Mouse (Mus musculus): ENCODE measurements around the gene Phf24. TPM values are rescaled to one million over a fixed set of nuclear protein-coding genes. Genes with fewer than 3 reads are reported as not detected.

The Phf24 gene
- polyA plus RNA-seq, 1 experiment from 2014 or later, result 33.9 TPM

- no peak for ATAC-seq (ENCODE audit: low FRiP score, low TSS enrichment)
- no peak overlapping the region for H3K27ac ChIP-seq (replicated peaks; ENCODE audit: low read depth, low read length)
- WGBS, result 61% methylated on average over 7 of the region's 7 CpGs
Measured at GRCm38 (mm10) chr4:42941396-42941795, 24.9 kb downstream of the Phf24 start.

GRCm38 (mm10) chr4:42943341-42943740, 26.9 kb downstream of the Phf24 start:
- WGBS, result 66% methylated on average over 5 of the region's 5 CpGs
- Histone ChIP-seq H3K36me3 (ENCODE audit: control insufficient read depth, insufficient read depth, low read length) (peaks cover 12% of the 10 kb centered on the region), H3K4me3 (replicated peaks; ENCODE audit: low read depth, low read length) (no peak overlapping the region), H3K9ac (replicated peaks; ENCODE audit: low read length) (no peak overlapping the region), H3K9me3 (ENCODE audit: control insufficient read depth, low read length) (no peaks in the 10 kb centered on the region), H3K27ac (replicated peaks; ENCODE audit: low read depth, low read length) (no peak overlapping the region; the same call in 1 of the 2 replicates), H3K4me1 (ENCODE audit: control insufficient read depth, insufficient read depth, low read length) (peaks cover 24% of the 10 kb centered on the region), H3K4me2 (ENCODE audit: low read length) (no peak overlapping the region), H3K27me3 (ENCODE audit: control insufficient read depth, insufficient read depth, low read length) (no peaks in the 10 kb centered on the region)
- ATAC-seq (ENCODE audit: low FRiP score, low TSS enrichment), result no peak
- DNase-seq, result peak; percentile 51

More at GRCm38 (mm10) chr4:42941396-42941795, 24.9 kb downstream of the Phf24 start:
- H3K36me3 ChIP-seq (ENCODE audit: control insufficient read depth, insufficient read depth, low read length), result peaks cover 17% of the 10 kb centered on the region
- no peak overlapping the region for H3K9ac ChIP-seq (replicated peaks; ENCODE audit: low read length)
- H3K9me3 ChIP-seq (ENCODE audit: control insufficient read depth, low read length), result no peaks in the 10 kb centered on the region
- H3K27me3 ChIP-seq (ENCODE audit: control insufficient read depth, insufficient read depth, low read length), result no peaks in the 10 kb centered on the region
- DNase-seq, result no peak
- H3K4me1 ChIP-seq (ENCODE audit: control insufficient read depth, insufficient read depth, low read length), result peaks cover 4% of the 10 kb centered on the region
- H3K4me3 ChIP-seq (replicated peaks; ENCODE audit: low read depth, low read length), result no peak overlapping the region
- H3K4me2 ChIP-seq (ENCODE audit: low read length), result no peak overlapping the region

GRCm38 (mm10) chr4:42944185-42944584, 27.7 kb downstream of the Phf24 start:
- Histone ChIP-seq H3K27me3 (ENCODE audit: control insufficient read depth, insufficient read depth, low read length) (no peaks in the 10 kb centered on the region), H3K4me3 (replicated peaks; ENCODE audit: low read depth, low read length) (no peak overlapping the region), H3K9me3 (ENCODE audit: control insufficient read depth, low read length) (no peaks in the 10 kb centered on the region), H3K9ac (replicated peaks; ENCODE audit: low read length) (no peak overlapping the region), H3K4me1 (ENCODE audit: control insufficient read depth, insufficient read depth, low read length) (peaks cover 32% of the 10 kb centered on the region), H3K36me3 (ENCODE audit: control insufficient read depth, insufficient read depth, low read length) (peaks cover 10% of the 10 kb centered on the region; the same call in 1 of the 2 replicates), H3K27ac (replicated peaks; ENCODE audit: low read depth, low read length) (no peak overlapping the region), H3K4me2 (ENCODE audit: low read length) (no peak overlapping the region)
- DNase-seq (no peak), ATAC-seq (ENCODE audit: low FRiP score, low TSS enrichment) (no peak)
- 88% methylated on average over 9 of the region's 9 CpGs for WGBS

- 23% methylated on average over 6 of the region's 6 CpGs for WGBS
- H3K27me3 ChIP-seq (ENCODE audit: control insufficient read depth, insufficient read depth, low read length), result no peaks in the 10 kb centered on the region
- H3K4me3 ChIP-seq (replicated peaks; ENCODE audit: low read depth, low read length), result no peak overlapping the region
- peaks cover 34% of the 10 kb centered on the region for H3K4me1 ChIP-seq (ENCODE audit: control insufficient read depth, insufficient read depth, low read length)
- H3K9ac ChIP-seq (replicated peaks; ENCODE audit: low read length), result no peak overlapping the region
- H3K36me3 ChIP-seq (ENCODE audit: control insufficient read depth, insufficient read depth, low read length), result 0 out of 2 replicates have a peak, but pooled peaks cover 5% of the 10 kb centered on the region
- ATAC-seq (ENCODE audit: low FRiP score, low TSS enrichment) (no peak), DNase-seq (no peak)
- no peak overlapping the region for H3K4me2 ChIP-seq (ENCODE audit: low read length)
- no peaks in the 10 kb centered on the region for H3K9me3 ChIP-seq (ENCODE audit: control insufficient read depth, low read length)
- H3K27ac ChIP-seq (replicated peaks; ENCODE audit: low read depth, low read length), result no peak overlapping the region
Measured at GRCm38 (mm10) chr4:42945043-42945442, 28.6 kb downstream of the Phf24 start.

- Histone ChIP-seq H3K9ac (replicated peaks; ENCODE audit: low read length) (no peak overlapping the region), H3K36me3 (ENCODE audit: control insufficient read depth, insufficient read depth, low read length) (0 out of 2 replicates have a peak, but pooled peaks cover 5% of the 10 kb centered on the region), H3K27ac (replicated peaks; ENCODE audit: low read depth, low read length) (no peak overlapping the region), H3K4me1 (ENCODE audit: control insufficient read depth, insufficient read depth, low read length) (peaks cover 34% of the 10 kb centered on the region), H3K4me3 (replicated peaks; ENCODE audit: low read depth, low read length) (no peak overlapping the region), H3K4me2 (ENCODE audit: low read length) (no peak overlapping the region), H3K9me3 (ENCODE audit: control insufficient read depth, low read length) (no peaks in the 10 kb centered on the region), H3K27me3 (ENCODE audit: control insufficient read depth, insufficient read depth, low read length) (no peaks in the 10 kb centered on the region)
- 89% methylated on average over 3 of the region's 3 CpGs for WGBS
- ATAC-seq (ENCODE audit: low FRiP score, low TSS enrichment) (no peak), DNase-seq (no peak)
Measured at GRCm38 (mm10) chr4:42945445-42945844, 29.0 kb downstream of the Phf24 start.

- Histone ChIP-seq H3K27ac (replicated peaks; ENCODE audit: low read depth, low read length) (peak overlapping the region; percentile 96), H3K4me2 (ENCODE audit: low read length) (peak overlapping the region; percentile 43), H3K4me1 (ENCODE audit: control insufficient read depth, insufficient read depth, low read length) (peaks cover 36% of the 10 kb centered on the region), H3K27me3 (ENCODE audit: control insufficient read depth, insufficient read depth, low read length) (no peaks in the 10 kb centered on the region), H3K9ac (replicated peaks; ENCODE audit: low read length) (peak overlapping the region; percentile 27; the same call in 1 of the 2 replicates), H3K4me3 (replicated peaks; ENCODE audit: low read depth, low read length) (no peak overlapping the region), H3K36me3 (ENCODE audit: control insufficient read depth, insufficient read depth, low read length) (0 out of 2 replicates have a peak, but pooled peaks cover 5% of the 10 kb centered on the region), H3K9me3 (ENCODE audit: control insufficient read depth, low read length) (no peaks in the 10 kb centered on the region)
- WGBS, result 7% methylated on average over 5 of the region's 5 CpGs
- DNase-seq (peak; percentile 91), ATAC-seq (ENCODE audit: low FRiP score, low TSS enrichment) (no peak)
Measured at GRCm38 (mm10) chr4:42945952-42946351, 29.5 kb downstream of the Phf24 start.

- WGBS, result 11% methylated on average over 10 of the region's 10 CpGs
- peak; percentile 60 for ATAC-seq (ENCODE audit: low FRiP score, low TSS enrichment)
- Histone ChIP-seq H3K4me1 (ENCODE audit: control insufficient read depth, insufficient read depth, low read length) (peaks cover 45% of the 10 kb centered on the region), H3K27ac (replicated peaks; ENCODE audit: low read depth, low read length) (peak overlapping the region; percentile 96), H3K4me2 (ENCODE audit: low read length) (peak overlapping the region; percentile 43), H3K27me3 (ENCODE audit: control insufficient read depth, insufficient read depth, low read length) (no peaks in the 10 kb centered on the region), H3K36me3 (ENCODE audit: control insufficient read depth, insufficient read depth, low read length) (0 out of 2 replicates have a peak, but pooled peaks cover 2% of the 10 kb centered on the region), H3K9ac (replicated peaks; ENCODE audit: low read length) (peak overlapping the region; percentile 27; the same call in 1 of the 2 replicates), H3K9me3 (ENCODE audit: control insufficient read depth, low read length) (no peaks in the 10 kb centered on the region), H3K4me3 (replicated peaks; ENCODE audit: low read depth, low read length) (no peak overlapping the region)
- peak; percentile 94 for DNase-seq
Measured at GRCm38 (mm10) chr4:42946733-42947290, 30.4 kb downstream of the Phf24 start.

GRCm38 (mm10) chr4:42948527-42948926, 32.1 kb downstream of the Phf24 start:
- H3K4me1 ChIP-seq (ENCODE audit: control insufficient read depth, insufficient read depth, low read length), result peaks cover 62% of the 10 kb centered on the region
- H3K4me3 ChIP-seq (replicated peaks; ENCODE audit: low read depth, low read length), result no peak overlapping the region
- DNase-seq (no peak), ATAC-seq (ENCODE audit: low FRiP score, low TSS enrichment) (no peak)
- 38% methylated on average over 13 of the region's 13 CpGs for WGBS
- no peaks in the 10 kb centered on the region for H3K27me3 ChIP-seq (ENCODE audit: control insufficient read depth, insufficient read depth, low read length)
- H3K4me2 ChIP-seq (ENCODE audit: low read length), result no peak overlapping the region
- no peak overlapping the region for H3K9ac ChIP-seq (replicated peaks; ENCODE audit: low read length)
- peak overlapping the region; percentile 96 for H3K27ac ChIP-seq (replicated peaks; ENCODE audit: low read depth, low read length)
- H3K9me3 ChIP-seq (ENCODE audit: control insufficient read depth, low read length), result no peaks in the 10 kb centered on the region
- H3K36me3 ChIP-seq (ENCODE audit: control insufficient read depth, insufficient read depth, low read length), result peaks cover 9% of the 10 kb centered on the region

GRCm38 (mm10) chr4:42949051-42949675, 32.7 kb downstream of the Phf24 start:
- no peak for DNase-seq
- Histone ChIP-seq H3K4me3 (replicated peaks; ENCODE audit: low read depth, low read length) (peak overlapping the region; percentile 83), H3K4me1 (ENCODE audit: control insufficient read depth, insufficient read depth, low read length) (peaks cover 68% of the 10 kb centered on the region), H3K27me3 (ENCODE audit: control insufficient read depth, insufficient read depth, low read length) (no peaks in the 10 kb centered on the region), H3K36me3 (ENCODE audit: control insufficient read depth, insufficient read depth, low read length) (peaks cover 12% of the 10 kb centered on the region), H3K9me3 (ENCODE audit: control insufficient read depth, low read length) (no peaks in the 10 kb centered on the region), H3K9ac (replicated peaks; ENCODE audit: low read length) (no peak overlapping the region), H3K27ac (replicated peaks; ENCODE audit: low read depth, low read length) (peak overlapping the region; percentile 96), H3K4me2 (ENCODE audit: low read length) (peak overlapping the region; percentile 99)
- no peak for ATAC-seq (ENCODE audit: low FRiP score, low TSS enrichment)
- 16% methylated on average over 14 of the region's 14 CpGs for WGBS
